ENCODE assay signal across 27 mouse cellular contexts in the genomic region with DNA sequence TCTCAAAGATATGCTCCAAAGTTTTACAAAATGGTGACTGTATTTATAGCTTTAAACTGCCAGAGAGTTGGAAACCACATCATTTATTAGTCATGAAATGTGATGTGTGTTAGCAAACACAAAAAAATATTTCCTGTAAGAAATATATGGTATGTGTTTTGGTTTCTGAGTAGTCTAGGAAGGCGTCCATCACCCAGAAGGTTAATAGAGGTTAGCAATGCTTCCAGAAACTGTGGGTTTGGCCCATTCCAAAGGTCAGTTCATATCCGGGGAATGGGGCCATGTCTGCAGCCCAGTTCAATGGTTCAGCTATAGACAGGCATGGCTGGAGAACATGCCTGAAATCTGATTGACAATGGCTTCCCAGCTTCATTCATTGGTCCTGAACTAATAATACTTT.
DNase-seq lines count a peak whose midpoint lies in the region; ATAC-seq lines count a peak whose summit lies in the region.
"Had no signal": no experiment of that assay in that cellular context is flagged by ENCODE, and none has a peak within 500 bp of the region (broad histone marks: within the 10 kb centered on the region; RNA-seq: fewer than 3 reads in every experiment).

No protein-coding gene starts in this region.

- H3K9ac ChIP-seq in kidney, embryonic 15.5 days: no peak overlapping the region
- H3K9ac ChIP-seq: embryonic facial prominence, embryonic 13.5 days; embryonic facial prominence, embryonic 15.5 days; forebrain, embryonic 13.5 days; forebrain, embryonic 15.5 days; forebrain, postnatal 0 days had no signal

- peak; percentile 27 for DNase-seq in kidney, adult 9 months
- DNase-seq in kidney, adult 11 months: no peak
- DNase-seq in kidney, postnatal 14 days: peak; percentile 27
- DNase-seq in 3T3-L1 (ENCODE audit: low read depth, low spot score): peak; percentile 67
- DNase-seq in NIH3T3 (ENCODE audit: low read depth): peak; percentile 51
- DNase-seq in spleen, adult 12 weeks (ENCODE audit: low spot score): no peak
- no peak for DNase-seq in heart, embryonic 10.5 days (ENCODE audit: low spot score)
- DNase-seq: adrenal gland, adult 2 months; adrenal gland, postnatal 10 days; adrenal gland, postnatal 25 days; B cell, adult 2 months; cerebellum, adult 11 months; cerebellum, adult 18-20 months; cerebellum, adult 8-10 months; cerebellum, adult 9-11 months; cerebellum, postnatal 14 days; cerebellum, postnatal 36 days; embryo, embryonic 11 days; forebrain, postnatal 0 days had no signal

- 56% methylated on average over 2 of the region's 2 CpGs for WGBS in kidney, embryonic 15.5 days
- 81% methylated on average over 2 of the region's 2 CpGs for WGBS in heart, embryonic 10.5 days

- H3K27ac ChIP-seq in kidney, embryonic 15.5 days: no peak overlapping the region
- no peak overlapping the region for H3K27ac ChIP-seq in heart, embryonic 10.5 days
- H3K27ac ChIP-seq: embryonic facial prominence, embryonic 13.5 days; embryonic facial prominence, embryonic 15.5 days; forebrain, embryonic 13.5 days; forebrain, embryonic 15.5 days had no signal

- no peaks in the 10 kb centered on the region for H3K4me1 ChIP-seq in kidney, embryonic 15.5 days
- H3K4me1 ChIP-seq in heart, embryonic 10.5 days: no peaks in the 10 kb centered on the region
- H3K4me1 ChIP-seq: embryonic facial prominence, embryonic 13.5 days; embryonic facial prominence, embryonic 15.5 days; forebrain, embryonic 13.5 days; forebrain, embryonic 15.5 days had no signal

- no peak for ATAC-seq in kidney, embryonic 15.5 days (replicated peaks; ENCODE audit: low FRiP score)
- ATAC-seq: CD4-positive, CD25-positive, alpha-beta regulatory T cell, adult 4 months; forebrain, embryonic 13.5 days; forebrain, embryonic 15.5 days; forebrain, postnatal 0 days had no signal

- no peak overlapping the region for H3K4me2 ChIP-seq in kidney, embryonic 15.5 days
- H3K4me2 ChIP-seq: embryonic facial prominence, embryonic 13.5 days; embryonic facial prominence, embryonic 15.5 days; forebrain, embryonic 13.5 days; forebrain, embryonic 15.5 days had no signal

- no peak overlapping the region for H3K4me3 ChIP-seq in kidney, embryonic 15.5 days (replicated peaks)
- no peak overlapping the region for H3K4me3 ChIP-seq in heart, embryonic 10.5 days
- H3K4me3 ChIP-seq: embryonic facial prominence, embryonic 13.5 days; embryonic facial prominence, embryonic 15.5 days; forebrain, embryonic 13.5 days; forebrain, embryonic 15.5 days had no signal

- no peaks in the 10 kb centered on the region for H3K9me3 ChIP-seq in kidney, embryonic 15.5 days (replicated peaks)
- H3K9me3 ChIP-seq in heart, embryonic 10.5 days: no peaks in the 10 kb centered on the region
- H3K9me3 ChIP-seq: embryonic facial prominence, embryonic 13.5 days; embryonic facial prominence, embryonic 15.5 days; forebrain, embryonic 13.5 days; forebrain, embryonic 15.5 days; G1E had no signal

- no peaks in the 10 kb centered on the region for H3K36me3 ChIP-seq in kidney, embryonic 15.5 days
- no peaks in the 10 kb centered on the region for H3K36me3 ChIP-seq in heart, embryonic 10.5 days
- H3K36me3 ChIP-seq: embryonic facial prominence, embryonic 13.5 days; embryonic facial prominence, embryonic 15.5 days; forebrain, embryonic 15.5 days; G1E had no signal

- H3K27me3 ChIP-seq in kidney, embryonic 15.5 days: no peaks in the 10 kb centered on the region
- H3K27me3 ChIP-seq in heart, embryonic 10.5 days (ENCODE audit: insufficient read depth, poor library complexity, severe bottlenecking): no peaks in the 10 kb centered on the region
- H3K27me3 ChIP-seq: CH12.LX; embryonic facial prominence, embryonic 13.5 days; embryonic facial prominence, embryonic 15.5 days; forebrain, embryonic 13.5 days; forebrain, embryonic 15.5 days had no signal

Comparison
In these comparisons a context has a peak if more than half of its experiments do, and no peak if none do; other contexts are left out.
1. DNase-seq: peak in kidney, adult 9 months (single experiment), kidney, postnatal 14 days (single experiment), 3T3-L1 (single experiment) and NIH3T3 (single experiment); none in kidney, adult 11 months (single experiment), spleen, adult 12 weeks (single experiment) and heart, embryonic 10.5 days (single experiment).